Mouse (Mus musculus): ENCODE data around the gene Hoxb8. TPM values are rescaled to one million over a fixed set of nuclear protein-coding genes. Genes with fewer than 3 reads are reported as not detected.
A peak's percentile ranks its signal among the peaks of the same experiment; 100 is the strongest.

The Hoxb8 gene
- polyA plus RNA-seq, 1 experiment from 2014 or later, result 0.71 TPM

DNA sequence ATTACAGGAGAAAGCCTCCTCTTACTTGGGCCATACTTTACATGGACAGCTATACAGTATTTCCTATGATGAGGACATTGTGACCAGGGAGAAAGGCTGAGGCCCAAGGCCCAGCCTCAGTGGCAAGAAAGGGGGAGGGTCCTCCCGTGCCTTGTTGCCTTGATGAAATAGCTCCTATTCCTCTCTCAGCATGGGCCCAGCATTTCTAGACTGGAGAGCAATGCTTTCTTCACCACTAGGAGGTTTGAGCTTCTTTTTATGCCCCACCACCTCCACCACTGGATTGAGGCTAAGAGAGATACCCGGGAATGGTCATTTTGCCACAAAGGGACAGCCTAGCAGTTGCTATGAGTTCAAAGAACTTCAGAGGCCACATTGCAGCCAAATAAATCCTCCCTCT lies 15.3 kb downstream of the Hoxb8 start:
- Histone ChIP-seq H3K9ac (ENCODE audit: low read depth, low read length) (no peak overlapping the region), H3K9me3 (ENCODE audit: control insufficient read depth, low read length) (no peaks in the 10 kb centered on the region), H3K4me1 (ENCODE audit: control insufficient read depth, insufficient read depth, low read length) (peaks cover 25% of the 10 kb centered on the region), H3K27me3 (replicated peaks; ENCODE audit: control insufficient read depth, insufficient read depth, low read length) (peaks cover 53% of the 10 kb centered on the region), H3K4me3 (ENCODE audit: low read length) (no peak overlapping the region), H3K4me2 (ENCODE audit: low read depth, low read length) (no peak overlapping the region), H3K36me3 (ENCODE audit: control insufficient read depth, insufficient read depth, low read length) (no peaks in the 10 kb centered on the region), H3K27ac (ENCODE audit: low read length) (no peak overlapping the region)
- no peak for ATAC-seq
- 29% methylated on average over 2 of the region's 2 CpGs for WGBS

DNA sequence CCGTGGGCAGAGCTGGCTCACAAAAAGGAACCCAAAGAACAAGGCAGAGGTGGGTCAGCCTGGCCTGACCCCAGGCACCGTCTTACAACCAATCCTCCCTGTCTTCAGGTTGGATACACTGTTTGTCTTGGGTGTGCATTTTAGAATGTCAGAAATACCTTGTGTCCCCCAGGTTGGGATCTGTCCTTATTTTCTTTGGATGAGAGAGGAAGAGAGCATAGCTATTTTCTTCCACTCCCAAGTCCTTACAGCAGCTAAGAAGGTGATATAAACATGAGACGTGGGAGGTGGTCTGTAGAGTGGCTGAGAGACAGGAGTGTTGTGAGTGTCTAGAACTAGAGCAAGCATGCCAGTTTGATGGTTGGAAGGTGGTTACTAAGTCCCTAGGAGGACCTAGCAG lies 15.7 kb downstream of the Hoxb8 start:
- Histone ChIP-seq H3K4me3 (ENCODE audit: low read length) (no peak overlapping the region), H3K36me3 (ENCODE audit: control insufficient read depth, insufficient read depth, low read length) (no peaks in the 10 kb centered on the region), H3K4me1 (ENCODE audit: control insufficient read depth, insufficient read depth, low read length) (peaks cover 25% of the 10 kb centered on the region), H3K9me3 (ENCODE audit: control insufficient read depth, low read length) (no peaks in the 10 kb centered on the region), H3K27me3 (replicated peaks; ENCODE audit: control insufficient read depth, insufficient read depth, low read length) (peaks cover 53% of the 10 kb centered on the region), H3K4me2 (ENCODE audit: low read depth, low read length) (no peak overlapping the region), H3K9ac (ENCODE audit: low read depth, low read length) (no peak overlapping the region), H3K27ac (ENCODE audit: low read length) (no peak overlapping the region)
- 43% methylated on average over 3 of the region's 3 CpGs for WGBS
- no peak for ATAC-seq

DNA sequence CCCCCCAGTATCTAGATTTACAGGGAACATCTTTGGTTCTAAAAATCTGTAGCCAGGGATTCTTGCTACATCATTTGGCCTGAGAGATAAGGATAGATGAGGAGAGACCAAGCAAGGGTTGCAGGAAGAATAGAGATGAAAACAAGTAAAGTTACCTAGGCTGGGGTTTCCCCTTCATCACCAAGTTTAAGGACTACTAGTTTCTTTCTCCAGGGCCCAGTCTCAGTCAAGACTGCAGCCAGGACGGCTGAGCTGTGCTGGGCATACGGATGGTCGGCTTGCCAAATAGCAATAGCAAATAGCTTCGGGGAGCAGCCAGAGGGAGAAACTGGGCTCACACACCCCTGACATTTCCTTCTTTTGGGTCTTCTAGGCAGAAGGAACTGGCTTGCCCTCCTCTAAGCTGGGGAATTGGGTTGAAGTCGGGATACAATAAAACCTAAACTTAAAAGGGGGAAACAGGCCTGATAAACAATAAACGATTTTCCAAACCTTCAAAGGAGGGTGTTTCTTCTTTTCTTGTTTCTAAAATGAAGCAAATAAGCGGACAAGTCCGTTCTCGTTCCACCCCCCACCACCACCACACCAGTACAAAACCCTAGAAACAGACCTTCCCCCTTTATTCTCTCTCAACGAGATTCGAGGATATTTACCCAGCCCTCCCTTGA lies 16.4 kb downstream of the Hoxb8 start:
- peak overlapping the region; percentile 60 for H3K4me3 ChIP-seq (ENCODE audit: low read length)
- peaks cover 25% of the 10 kb centered on the region for H3K4me1 ChIP-seq (ENCODE audit: control insufficient read depth, insufficient read depth, low read length)
- peak overlapping the region; percentile 78 for H3K4me2 ChIP-seq (ENCODE audit: low read depth, low read length)
- WGBS, result 30% methylated on average over 11 of the region's 11 CpGs
- H3K9ac ChIP-seq (ENCODE audit: low read depth, low read length), result no peak overlapping the region
- no peaks in the 10 kb centered on the region for H3K36me3 ChIP-seq (ENCODE audit: control insufficient read depth, insufficient read depth, low read length)
- no peak overlapping the region for H3K27ac ChIP-seq (ENCODE audit: low read length)
- no peaks in the 10 kb centered on the region for H3K9me3 ChIP-seq (ENCODE audit: control insufficient read depth, low read length)
- ATAC-seq, result no peak
- peaks cover 48% of the 10 kb centered on the region for H3K27me3 ChIP-seq (replicated peaks; ENCODE audit: control insufficient read depth, insufficient read depth, low read length)

DNA sequence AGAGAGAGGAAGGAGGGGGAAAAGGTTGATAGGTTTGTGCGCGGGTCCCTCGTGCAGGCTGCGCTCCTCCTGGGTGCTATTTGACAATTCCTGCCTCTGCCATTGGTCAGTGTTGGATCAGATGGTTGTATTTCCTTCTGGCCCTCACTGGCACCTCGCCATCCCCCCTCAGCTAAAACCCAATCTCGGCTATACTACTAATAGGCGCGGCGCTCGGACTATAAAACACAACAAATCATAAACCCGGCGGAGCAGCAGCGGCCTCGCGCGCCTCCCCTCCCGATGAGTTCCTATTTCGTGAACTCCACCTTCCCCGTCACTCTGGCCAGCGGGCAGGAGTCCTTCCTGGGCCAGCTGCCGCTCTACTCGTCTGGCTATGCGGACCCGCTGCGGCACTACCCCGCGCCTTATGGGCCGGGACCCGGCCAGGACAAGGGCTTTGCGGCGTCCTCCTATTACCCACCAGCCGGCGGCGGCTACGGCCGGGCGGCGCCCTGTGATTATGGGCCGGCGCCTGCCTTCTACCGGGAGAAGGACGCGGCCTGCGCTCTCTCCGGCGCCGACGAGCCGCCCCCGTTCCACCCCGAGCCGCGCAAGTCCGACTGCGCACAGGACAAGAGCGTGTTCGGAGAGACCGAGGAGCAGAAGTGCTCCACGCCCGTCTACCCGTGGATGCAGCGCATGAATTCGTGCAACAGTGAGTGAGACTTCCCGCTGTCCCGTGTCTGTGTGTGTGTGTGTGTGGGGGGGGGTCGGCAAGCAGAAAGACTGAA lies 17.4 kb downstream of the Hoxb8 start:
- under 1% methylated on average over 66 of the region's 66 CpGs for WGBS
- Histone ChIP-seq H3K4me2 (ENCODE audit: low read depth, low read length) (peak overlapping the region; percentile 78), H3K4me3 (ENCODE audit: low read length) (peak overlapping the region; percentile 60), H3K36me3 (ENCODE audit: control insufficient read depth, insufficient read depth, low read length) (no peaks in the 10 kb centered on the region), H3K9me3 (ENCODE audit: control insufficient read depth, low read length) (no peaks in the 10 kb centered on the region), H3K27me3 (replicated peaks; ENCODE audit: control insufficient read depth, insufficient read depth, low read length) (peaks cover 46% of the 10 kb centered on the region), H3K4me1 (ENCODE audit: control insufficient read depth, insufficient read depth, low read length) (peaks cover 28% of the 10 kb centered on the region), H3K9ac (ENCODE audit: low read depth, low read length) (peak overlapping the region; percentile 81), H3K27ac (ENCODE audit: low read length) (peak overlapping the region; percentile 77)
- peak; percentile 29; the same call in 1 of the 2 replicates for ATAC-seq

DNA sequence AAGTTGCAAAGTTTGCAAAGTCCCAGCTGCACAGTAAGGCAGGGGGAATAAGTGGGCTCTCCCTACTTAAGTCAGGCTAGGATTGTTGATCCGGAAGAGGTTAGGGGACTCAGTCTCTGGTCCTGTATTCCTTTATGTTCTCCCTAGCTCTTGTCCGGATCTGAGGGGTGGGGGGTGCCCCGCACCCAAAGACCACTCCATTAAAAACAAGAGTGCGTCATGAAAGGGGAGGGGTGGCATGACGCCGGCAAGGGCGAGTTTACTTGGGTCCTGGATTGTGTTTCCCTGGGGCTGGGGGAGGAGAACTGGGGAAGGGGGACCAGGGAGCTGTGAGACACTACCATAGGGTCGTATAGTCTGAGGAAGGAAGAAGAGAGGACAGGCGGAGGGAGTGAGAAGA lies 18.1 kb downstream of the Hoxb8 start:
- no peak for ATAC-seq
- H3K27ac ChIP-seq (ENCODE audit: low read length), result no peak overlapping the region

DNA sequence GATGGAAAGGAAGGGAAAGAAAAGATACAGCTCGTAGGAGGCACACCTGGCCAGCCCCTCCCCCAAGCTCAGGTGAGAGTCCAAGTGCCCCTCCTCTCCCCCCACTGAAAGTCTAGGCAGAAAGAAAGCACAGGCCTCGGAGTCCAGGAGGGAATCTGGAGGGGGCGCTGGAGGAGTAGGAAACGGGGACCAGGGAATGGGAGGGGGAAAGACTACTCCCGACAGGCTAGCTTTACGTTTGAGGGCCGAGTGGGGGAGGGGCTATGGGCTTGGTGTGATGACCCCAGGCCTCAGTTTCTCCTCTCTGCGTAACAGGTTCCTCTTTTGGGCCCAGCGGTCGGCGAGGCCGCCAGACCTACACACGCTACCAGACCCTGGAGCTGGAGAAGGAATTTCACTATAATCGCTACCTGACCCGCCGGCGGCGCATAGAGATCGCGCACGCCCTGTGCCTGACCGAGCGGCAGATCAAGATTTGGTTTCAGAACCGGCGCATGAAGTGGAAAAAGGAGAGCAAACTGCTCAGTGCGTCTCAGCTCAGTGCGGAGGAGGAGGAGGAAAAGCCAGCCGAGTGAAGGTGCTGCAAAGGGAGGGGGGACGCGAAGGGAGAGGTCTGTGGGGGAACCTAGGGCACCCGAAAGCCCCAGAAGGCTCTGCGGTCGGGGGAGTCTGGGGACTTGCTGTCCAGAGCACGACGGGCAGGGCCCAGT lies 18.8 kb downstream of the Hoxb8 start:
- ATAC-seq, result no peak
- Histone ChIP-seq H3K4me1 (ENCODE audit: control insufficient read depth, insufficient read depth, low read length) (peaks cover 27% of the 10 kb centered on the region), H3K4me3 (ENCODE audit: low read length) (peak overlapping the region; percentile 60), H3K4me2 (ENCODE audit: low read depth, low read length) (peak overlapping the region; percentile 78), H3K36me3 (ENCODE audit: control insufficient read depth, insufficient read depth, low read length) (no peaks in the 10 kb centered on the region), H3K27ac (ENCODE audit: low read length) (peak overlapping the region; percentile 44; the same call in 1 of the 2 replicates), H3K9ac (ENCODE audit: low read depth, low read length) (peak overlapping the region; percentile 81), H3K27me3 (replicated peaks; ENCODE audit: control insufficient read depth, insufficient read depth, low read length) (peaks cover 46% of the 10 kb centered on the region), H3K9me3 (ENCODE audit: control insufficient read depth, low read length) (no peaks in the 10 kb centered on the region)
- 14% methylated on average over 35 of the region's 35 CpGs for WGBS

More for the DNA sequence above, 18.1 kb downstream of the Hoxb8 start:
- Histone ChIP-seq H3K4me1 (ENCODE audit: control insufficient read depth, insufficient read depth, low read length) (peaks cover 28% of the 10 kb centered on the region), H3K4me3 (ENCODE audit: low read length) (peak overlapping the region; percentile 60), H3K27me3 (replicated peaks; ENCODE audit: control insufficient read depth, insufficient read depth, low read length) (peaks cover 46% of the 10 kb centered on the region), H3K9me3 (ENCODE audit: control insufficient read depth, low read length) (no peaks in the 10 kb centered on the region), H3K36me3 (ENCODE audit: control insufficient read depth, insufficient read depth, low read length) (no peaks in the 10 kb centered on the region), H3K9ac (ENCODE audit: low read depth, low read length) (peak overlapping the region; percentile 81), H3K4me2 (ENCODE audit: low read depth, low read length) (peak overlapping the region; percentile 78)
- 6% methylated on average over 9 of the region's 9 CpGs for WGBS

DNA sequence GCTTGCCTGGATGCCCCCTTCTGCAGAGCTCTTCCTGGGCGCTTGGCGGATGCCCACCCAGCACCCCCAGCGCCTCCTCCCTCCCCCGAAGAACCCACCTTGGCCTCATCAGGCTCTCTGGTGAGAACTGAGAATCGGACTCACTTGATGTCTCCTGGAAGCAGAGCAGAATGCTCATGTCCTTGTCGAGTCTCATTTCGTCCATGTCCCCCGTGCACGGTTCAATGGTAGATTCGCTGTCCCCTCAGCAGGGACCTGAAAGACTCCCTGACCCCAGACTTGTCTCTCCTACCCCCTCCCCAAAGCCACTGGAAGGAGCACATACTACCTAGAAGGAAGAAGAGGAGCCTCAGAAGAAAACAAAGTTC lies 19.3 kb downstream of the Hoxb8 start:
- H3K4me2 ChIP-seq (ENCODE audit: low read depth, low read length), result peak overlapping the region; percentile 78
- peaks cover 46% of the 10 kb centered on the region for H3K27me3 ChIP-seq (replicated peaks; ENCODE audit: control insufficient read depth, insufficient read depth, low read length)
- peak overlapping the region; percentile 44; the same call in 1 of the 2 replicates for H3K27ac ChIP-seq (ENCODE audit: low read length)
- H3K36me3 ChIP-seq (ENCODE audit: control insufficient read depth, insufficient read depth, low read length), result no peaks in the 10 kb centered on the region
- peaks cover 27% of the 10 kb centered on the region for H3K4me1 ChIP-seq (ENCODE audit: control insufficient read depth, insufficient read depth, low read length)
- H3K9me3 ChIP-seq (ENCODE audit: control insufficient read depth, low read length), result no peaks in the 10 kb centered on the region
- peak overlapping the region; percentile 60 for H3K4me3 ChIP-seq (ENCODE audit: low read length)
- peak overlapping the region; percentile 81 for H3K9ac ChIP-seq (ENCODE audit: low read depth, low read length)
- ATAC-seq, result no peak
- WGBS, result 38% methylated on average over 10 of the region's 10 CpGs

DNA sequence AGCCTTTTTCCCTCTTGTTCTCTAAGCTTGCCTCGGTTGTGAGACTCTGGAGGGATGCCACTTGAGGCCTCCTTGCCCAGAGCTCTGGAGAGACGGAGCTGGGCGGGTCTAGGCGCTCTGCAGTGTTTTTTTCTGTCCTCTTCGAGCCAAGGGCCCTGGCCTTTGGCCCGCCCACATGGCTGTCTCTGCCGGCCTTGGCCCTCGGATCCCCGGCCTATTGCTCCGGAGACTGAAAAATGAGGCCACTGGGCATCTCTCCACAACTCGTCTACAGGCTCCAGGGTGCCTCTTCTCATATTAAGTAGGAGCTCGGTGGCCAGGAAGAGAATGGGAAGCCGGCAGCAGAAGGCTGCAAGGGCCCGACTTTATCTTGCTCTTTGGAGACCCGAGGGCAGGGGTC lies 20.1 kb downstream of the Hoxb8 start:
- H3K9ac ChIP-seq (ENCODE audit: low read depth, low read length), result peak overlapping the region; percentile 46
- H3K27me3 ChIP-seq (replicated peaks; ENCODE audit: control insufficient read depth, insufficient read depth, low read length), result peaks cover 41% of the 10 kb centered on the region
- H3K27ac ChIP-seq (ENCODE audit: low read length), result peak overlapping the region; percentile 46
- no peaks in the 10 kb centered on the region for H3K36me3 ChIP-seq (ENCODE audit: control insufficient read depth, insufficient read depth, low read length)
- H3K4me1 ChIP-seq (ENCODE audit: control insufficient read depth, insufficient read depth, low read length), result peaks cover 29% of the 10 kb centered on the region
- peak overlapping the region; percentile 79 for H3K4me2 ChIP-seq (ENCODE audit: low read depth, low read length)
- no peaks in the 10 kb centered on the region for H3K9me3 ChIP-seq (ENCODE audit: control insufficient read depth, low read length)
- ATAC-seq, result no peak
- 19% methylated on average over 15 of the region's 15 CpGs for WGBS
- H3K4me3 ChIP-seq (ENCODE audit: low read length), result peak overlapping the region; percentile 19
